Mouse (Mus musculus): ENCODE data around the gene Fam227a.
A peak's percentile ranks its signal among the peaks of the same experiment; 100 is the strongest.
"Not testable (repeated sequence)": the region's sequence is repeated elsewhere in the genome, so short reads cannot be mapped to it uniquely, and the experiment has no call there.

The Fam227a gene

GRCm38 (mm10) chr15:79683707-79684465, 25.1 kb upstream of the Fam227a start:
- no peak for DNase-seq

GRCm38 (mm10) chr15:79683146-79683545, 24.4 kb upstream of the Fam227a start:
- DNase-seq: peak; percentile 34

- peak; percentile 37 for DNase-seq
These were observed 23.2 kb upstream of the Fam227a start for GRCm38 (mm10) chr15:79681973-79682372.

- peak; percentile 42 for DNase-seq
These were observed 19.2 kb upstream of the Fam227a start for GRCm38 (mm10) chr15:79677936-79678335.

GRCm38 (mm10) chr15:79671828-79672348, 13.1 kb upstream of the Fam227a start:
- not testable (repeated sequence) for DNase-seq

GRCm38 (mm10) chr15:79670972-79671299, 12.2 kb upstream of the Fam227a start:
- no peak for DNase-seq

GRCm38 (mm10) chr15:79670249-79670971, 11.7 kb upstream of the Fam227a start, which contains the start of gene Tomm22:
Tomm22 (plus strand) TSS chr15:79670861.
- DNase-seq: peak; percentile 93

- DNase-seq: peak; percentile 41
These were observed 10.4 kb upstream of the Fam227a start for GRCm38 (mm10) chr15:79669195-79669594.

GRCm38 (mm10) chr15:79664666-79665065, 5.9 kb upstream of the Fam227a start:
- DNase-seq: no peak

GRCm38 (mm10) chr15:79661852-79662251, 3.1 kb upstream of the Fam227a start:
- no peak for DNase-seq

GRCm38 (mm10) chr15:79657837-79658530, 772 bp downstream of the Fam227a start:
- DNase-seq: peak; percentile 87

GRCm38 (mm10) chr15:79656451-79656850, 2.3 kb downstream of the Fam227a start:
- DNase-seq: no peak

GRCm38 (mm10) chr15:79651481-79651880, 7.3 kb downstream of the Fam227a start:
- DNase-seq: no peak

GRCm38 (mm10) chr15:79650569-79650968, 8.2 kb downstream of the Fam227a start:
- peak; percentile 35 for DNase-seq

- no peak for DNase-seq
These were observed 10.6 kb downstream of the Fam227a start for GRCm38 (mm10) chr15:79648130-79648529.

GRCm38 (mm10) chr15:79645483-79645882, 13.3 kb downstream of the Fam227a start:
- no peak for DNase-seq

- DNase-seq: no peak
These were observed 17.5 kb downstream of the Fam227a start for GRCm38 (mm10) chr15:79641135-79641817.

- DNase-seq: no peak
These were observed 28.3 kb downstream of the Fam227a start for GRCm38 (mm10) chr15:79630471-79630870.

GRCm38 (mm10) chr15:79619770-79620414, 38.9 kb downstream of the Fam227a start:
- DNase-seq: no peak

- no peak for DNase-seq
These were observed 40.3 kb downstream of the Fam227a start for GRCm38 (mm10) chr15:79618456-79618855.

- DNase-seq: no peak
These were observed 41.6 kb downstream of the Fam227a start for GRCm38 (mm10) chr15:79617135-79617534.

- DNase-seq: no peak
These were observed 42.0 kb downstream of the Fam227a start for GRCm38 (mm10) chr15:79616729-79617128.
